Mouse (Mus musculus) large intestine, adult 2 months (tissue): ENCODE data around the gene Phf23. TPM values are rescaled to one million over a fixed set of nuclear protein-coding genes. Genes with fewer than 3 reads are reported as not detected.
"Not testable (repeated sequence)": the region's sequence is repeated elsewhere in the genome, so short reads cannot be mapped to it uniquely, and the experiment has no call there.

ENCODE experiments used
- DNase-seq: peaks from one replicate; pipeline ENCODE4 v3.0.0-alpha.2; 2012; ENCODE audit warnings: low read depth, low spot score
- WGBS: fragments of 180-500 bp; shearing (Covaris S2); methylation state at CpG from one replicate; pipeline ENCODE4 v1.1.7; 2018; 5-methylcytosine and 5-hydroxymethylcytosine counted together
- polyA plus RNA-seq: library from polyadenylated mRNA; depleted of rRNA; stranded (reverse); fragments of >200 nt; gene quantifications from 2 replicates; pipeline ENCODE4 v1.2.3, GENCODE M21; 2012

Gene Phf23
- polyA plus RNA-seq, 1 experiment: 17.3 TPM

DNA sequence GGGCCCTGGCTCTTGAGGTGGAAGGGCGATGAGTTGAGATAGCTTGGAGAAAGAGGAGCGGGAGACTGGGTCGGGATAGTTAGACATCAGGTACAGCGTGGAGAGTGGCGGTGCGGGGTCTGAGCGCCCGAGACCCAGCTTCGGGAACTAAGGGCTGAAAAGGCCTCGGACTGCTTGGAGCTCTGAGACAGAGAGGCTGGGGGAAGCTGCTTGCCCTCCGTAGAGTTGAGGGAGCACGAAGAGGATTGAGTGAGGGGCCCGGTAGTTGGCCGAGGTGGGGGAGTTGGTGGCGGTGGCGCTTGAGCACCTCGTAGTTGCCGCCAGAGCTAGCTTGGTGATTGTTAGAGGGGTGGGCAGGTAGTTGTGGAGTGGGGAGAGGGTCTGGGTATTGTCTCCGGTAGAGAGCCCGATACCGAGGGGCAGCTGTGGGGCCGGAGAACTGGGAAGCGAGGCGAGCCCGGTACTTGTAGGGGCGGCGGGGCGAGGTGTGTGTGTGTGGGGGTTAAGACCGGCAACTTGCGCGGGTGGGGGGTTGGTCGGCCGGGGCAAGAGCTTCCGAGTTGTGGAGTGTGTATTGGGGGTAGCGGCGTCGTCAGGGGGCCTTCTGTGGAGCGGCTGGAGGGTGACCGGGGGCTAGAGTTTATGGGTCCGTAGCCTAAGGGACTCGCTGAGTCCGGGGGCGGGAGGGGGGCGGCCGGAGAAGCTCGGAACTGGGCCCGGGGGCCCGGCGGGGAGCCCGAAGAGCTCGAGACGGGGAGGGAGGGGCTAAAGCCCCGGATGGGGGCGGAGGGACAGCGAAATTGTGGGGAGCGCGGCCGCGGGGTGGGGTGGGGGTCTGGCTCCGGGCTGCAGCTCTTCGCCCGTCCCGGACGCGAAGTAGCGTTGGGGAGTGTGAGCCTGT is 834 bp downstream of the Phf23 start:
- no peak for DNase-seq
- WGBS: 1% methylated on average over 65 of the region's 66 CpGs

DNA sequence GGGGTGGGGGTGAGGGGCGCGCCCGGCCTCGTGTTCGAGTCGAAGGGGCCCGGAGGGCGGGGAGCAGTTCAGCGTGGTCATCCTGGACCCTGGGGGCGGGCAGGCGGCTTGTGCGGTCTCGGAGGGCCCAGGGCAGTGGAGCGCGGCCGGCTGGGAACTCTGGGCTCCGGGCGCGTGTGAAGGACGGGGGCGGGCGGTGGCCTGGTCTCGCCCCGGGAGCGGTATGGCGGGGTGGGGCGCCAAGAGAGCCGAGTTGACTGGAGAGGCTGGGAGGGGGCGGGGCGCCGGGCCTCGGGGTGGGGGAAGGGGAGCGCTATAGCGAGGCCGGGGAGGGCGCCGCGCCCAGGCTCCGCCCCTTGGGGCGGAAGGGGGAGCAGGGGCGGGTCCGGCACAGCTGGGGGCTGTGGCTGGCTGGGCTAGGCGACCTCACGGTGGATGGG is 1.5 kb downstream of the Phf23 start:
- WGBS: 2% methylated on average over 41 of the region's 44 CpGs
- DNase-seq: no peak

DNA sequence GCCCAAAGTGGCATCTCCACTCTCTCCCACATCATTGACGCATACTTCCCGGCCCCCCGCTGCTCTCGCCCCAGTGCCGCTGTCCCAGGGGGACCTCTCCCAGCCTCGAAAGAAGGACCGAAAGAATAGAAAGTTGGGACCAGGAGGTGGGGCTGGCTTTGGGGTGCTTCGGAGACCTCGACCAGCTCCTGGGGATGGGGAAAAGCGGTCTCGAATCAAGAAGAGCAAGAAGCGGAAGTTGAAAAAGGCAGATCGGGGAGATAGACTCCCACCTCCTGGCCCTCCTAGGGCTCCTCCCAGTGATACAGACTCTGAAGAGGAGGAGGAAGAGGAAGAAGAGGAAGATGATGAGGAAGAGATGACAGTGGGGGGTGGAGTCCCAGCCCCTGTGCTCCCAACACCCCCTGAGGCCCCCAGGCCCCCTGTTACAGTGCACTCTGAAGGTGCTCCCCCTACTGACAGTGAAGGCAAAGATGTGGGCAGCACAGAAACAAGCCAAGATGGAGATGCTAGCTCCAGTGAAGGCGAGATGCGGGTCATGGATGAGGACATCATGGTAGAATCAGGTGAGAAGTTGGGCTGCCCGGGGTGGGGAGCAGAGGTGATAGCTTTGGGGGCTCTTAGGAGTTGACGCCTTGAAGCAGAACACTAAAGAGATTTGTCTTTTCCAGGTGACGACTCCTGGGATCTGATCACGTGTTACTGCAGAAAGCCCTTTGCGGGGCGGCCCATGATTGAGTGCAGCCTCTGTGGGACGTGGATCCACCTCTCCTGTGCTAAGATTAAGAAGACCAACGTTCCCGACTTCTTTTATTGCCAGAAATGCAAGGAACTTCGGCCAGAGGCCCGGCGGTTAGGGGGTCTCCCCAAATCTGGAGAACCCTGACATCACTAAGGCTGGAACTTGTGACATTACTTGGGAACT is 3.3 kb downstream of the Phf23 start:
- DNase-seq: no peak
- 92% methylated on average over 27 of the region's 27 CpGs for WGBS

DNA sequence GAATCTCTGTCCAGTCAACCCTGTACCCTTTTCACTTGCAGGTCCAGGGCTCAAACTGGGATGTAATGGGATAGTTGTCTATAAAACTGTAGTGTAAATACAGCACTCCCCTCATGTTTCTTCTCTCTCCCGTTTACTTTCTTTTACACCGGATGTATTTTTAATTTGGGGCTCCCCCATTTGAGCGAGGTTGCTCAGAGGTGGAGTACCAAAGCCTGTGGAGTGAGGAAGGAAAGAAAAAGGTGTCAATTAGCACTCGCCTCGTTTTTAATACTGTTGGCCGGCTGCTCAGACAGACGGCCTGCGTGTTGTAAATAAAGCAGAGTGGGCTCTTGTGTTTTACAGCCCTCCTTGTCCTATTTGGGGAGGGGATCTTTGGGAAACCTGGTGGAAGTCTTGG is 4.1 kb downstream of the Phf23 start:
- 57% methylated on average over 8 of the region's 8 CpGs for WGBS
- no peak for DNase-seq

DNA sequence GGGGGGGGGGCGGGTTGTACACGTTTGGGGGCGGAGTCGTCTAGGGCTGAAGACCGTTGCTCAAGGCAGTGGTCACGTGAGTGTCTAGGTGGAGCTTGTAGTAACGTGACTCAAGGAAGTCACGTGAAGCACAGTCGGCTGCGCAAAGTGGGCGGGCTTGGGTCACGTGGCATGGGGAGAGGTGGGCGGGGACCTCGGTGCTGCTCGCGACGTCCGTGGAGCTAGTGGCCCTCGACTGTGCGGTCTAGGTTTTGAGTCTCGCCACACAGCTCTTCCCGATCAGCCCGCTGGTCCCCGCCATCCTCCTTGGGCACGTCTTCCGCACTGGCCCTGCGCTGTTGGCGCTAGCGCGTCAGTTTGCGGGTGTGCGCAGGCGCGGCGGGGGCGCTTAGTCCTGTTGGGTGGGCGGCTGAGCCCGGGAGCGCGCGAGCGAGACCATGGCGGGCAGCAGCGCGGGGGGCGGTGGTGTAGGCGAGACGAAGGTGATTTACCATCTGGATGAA is 4.9 kb downstream of the Phf23 start, which contains the start of gene Dvl2:
TSS of gene Dvl2 (plus strand) at position 200 of the 503 bp plus-strand sequence.
- DNase-seq: no peak
- under 1% methylated on average over 48 of the region's 48 CpGs for WGBS

DNA sequence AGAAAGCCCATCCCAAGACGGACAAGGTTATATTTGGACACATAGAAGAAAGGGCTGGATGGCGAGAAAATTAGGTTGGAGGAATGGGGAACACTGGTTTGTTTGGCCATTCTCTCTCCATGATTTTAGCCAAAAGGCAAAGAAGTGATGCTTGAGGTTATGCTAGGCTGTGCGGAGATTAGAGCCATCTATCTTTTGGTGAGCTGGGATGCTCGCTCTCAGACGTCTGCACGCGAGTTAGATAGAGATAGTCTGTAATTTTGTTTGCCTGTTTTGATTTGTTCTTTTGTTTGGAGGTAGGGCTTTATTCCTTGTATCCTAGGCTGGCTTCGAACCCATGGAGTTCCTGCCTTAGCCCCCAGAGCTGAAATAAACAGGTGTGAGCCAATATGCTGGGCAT is 5.6 kb downstream of the Phf23 start:
- no peak for DNase-seq
- WGBS: 13% methylated on average over 8 of the region's 8 CpGs

DNA sequence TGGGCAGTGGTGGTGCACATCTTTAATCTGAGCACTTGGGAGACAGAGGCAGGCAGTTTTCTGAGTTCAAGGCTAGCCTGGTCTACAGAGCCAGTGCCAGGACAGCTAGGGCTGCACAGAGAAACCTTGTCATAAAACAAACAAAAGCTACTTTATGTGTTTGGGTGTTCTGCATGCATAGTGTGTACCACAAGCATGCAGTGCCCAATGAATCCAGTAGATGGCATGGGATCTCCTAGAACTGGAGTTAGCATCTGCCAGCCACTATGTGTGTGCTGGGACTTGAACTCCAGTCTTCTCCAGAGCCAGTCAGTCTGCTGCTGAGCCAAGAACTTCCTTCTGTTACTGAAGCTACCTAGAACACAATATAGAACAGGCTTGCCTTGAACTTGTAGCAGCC is 6.3 kb downstream of the Phf23 start:
- no peak for DNase-seq

DNA sequence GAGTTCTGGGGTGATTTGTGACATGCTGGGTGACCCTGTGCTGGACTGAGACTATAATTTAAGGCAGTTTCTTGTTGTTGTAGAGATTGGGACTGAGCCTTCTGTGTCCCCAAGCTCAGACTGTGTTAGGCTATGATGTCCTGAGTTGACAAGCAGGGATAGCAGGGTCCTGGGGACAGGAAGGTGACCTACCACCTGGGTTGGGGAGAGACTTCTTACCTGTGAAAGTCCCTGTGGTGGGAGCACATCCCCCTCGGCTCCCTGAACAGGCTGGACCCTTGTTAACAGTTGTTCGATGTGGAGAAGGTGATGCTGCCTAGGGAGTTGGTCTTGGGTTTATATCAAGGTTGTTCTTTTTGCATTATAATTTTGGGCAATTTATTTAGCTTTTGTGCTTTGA is 6.9 kb downstream of the Phf23 start:
- 94% methylated on average over 2 of the region's 2 CpGs for WGBS
- no peak for DNase-seq

DNA sequence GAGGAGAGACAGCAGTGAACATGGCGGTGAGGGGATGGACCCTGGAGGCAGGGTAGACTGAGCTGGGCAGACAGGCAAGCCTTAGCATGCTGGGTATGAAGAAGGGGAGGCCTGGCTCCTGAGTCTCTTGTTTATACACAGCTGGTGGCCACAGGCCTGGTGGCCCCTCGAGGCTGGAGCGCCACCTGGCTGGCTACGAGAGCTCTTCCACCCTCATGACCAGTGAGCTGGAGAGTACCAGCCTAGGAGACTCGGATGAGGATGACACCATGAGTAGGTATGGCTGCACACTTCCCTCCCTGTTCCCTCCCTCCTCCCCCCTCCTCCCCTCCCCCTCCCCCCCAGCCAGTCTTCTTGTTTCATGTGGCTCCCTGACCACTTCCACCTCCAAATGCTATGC is 9.9 kb downstream of the Phf23 start:
- DNase-seq: no peak

DNA sequence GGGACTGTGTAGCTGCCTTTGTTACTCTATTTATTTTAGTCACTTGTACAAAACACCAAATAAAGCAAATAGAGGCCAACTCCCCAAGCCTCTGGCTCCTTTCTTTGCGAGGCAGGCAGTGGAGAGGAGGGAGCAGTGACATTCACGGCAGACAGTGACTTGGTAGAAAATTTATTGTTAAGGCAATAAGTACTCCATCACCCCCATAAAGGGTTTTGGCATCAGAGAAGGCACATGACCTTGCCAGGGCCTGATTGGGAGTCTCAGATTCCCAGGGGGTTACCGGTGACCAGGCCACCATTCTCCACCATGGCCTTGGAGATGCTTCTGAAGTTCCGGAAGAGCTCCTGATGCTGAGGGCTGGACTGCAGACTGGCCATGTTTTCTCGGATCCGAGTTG is 14.5 kb downstream of the Phf23 start:
- DNase-seq: no peak
- WGBS: 84% methylated on average over 6 of the region's 6 CpGs

More for the DNA sequence above, 9.9 kb downstream of the Phf23 start:
- 56% methylated on average over 5 of the region's 5 CpGs for WGBS

DNA sequence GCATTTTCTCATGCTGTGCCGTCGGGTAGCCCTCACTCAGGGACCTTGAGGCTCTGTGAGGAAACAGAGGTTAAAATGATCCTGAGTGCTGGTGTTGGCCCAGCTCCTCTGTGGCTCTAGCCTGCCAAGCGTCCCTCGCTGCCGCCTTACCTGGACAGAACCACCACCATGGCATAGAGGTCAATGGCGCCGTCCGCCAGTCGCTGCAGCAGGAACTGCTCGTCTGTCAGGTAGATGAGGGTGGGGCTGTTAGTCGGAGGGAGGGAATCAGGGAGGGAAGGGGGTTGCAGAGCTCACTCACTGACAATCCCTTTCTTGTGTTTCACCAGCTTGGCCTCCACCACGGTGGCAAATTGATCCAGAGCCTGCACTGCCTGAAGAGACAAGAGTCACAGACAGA is 15.0 kb downstream of the Phf23 start:
- no peak for DNase-seq
- 82% methylated on average over 12 of the region's 12 CpGs for WGBS

DNA sequence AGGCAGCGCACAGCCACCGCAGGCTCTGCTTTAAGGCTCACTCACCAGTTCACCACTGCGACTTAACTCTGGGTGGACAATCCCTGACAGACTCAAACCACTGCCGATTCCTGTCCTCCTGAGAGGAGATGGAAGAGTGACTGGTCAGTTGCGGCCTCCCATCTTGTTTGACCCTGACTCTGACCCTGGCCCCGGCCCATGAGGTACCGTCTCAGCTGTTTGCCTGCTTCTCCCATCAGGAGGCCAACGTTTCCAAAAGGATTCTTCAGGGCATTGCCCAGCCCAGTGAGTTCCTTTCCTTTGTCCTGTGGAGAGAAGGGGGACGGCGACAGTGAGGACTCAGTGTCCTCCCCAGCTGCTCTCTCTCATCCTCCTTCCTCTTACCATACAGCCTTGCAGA is 15.4 kb downstream of the Phf23 start:
- WGBS: 89% methylated on average over 10 of the region's 10 CpGs
- no peak for DNase-seq

DNA sequence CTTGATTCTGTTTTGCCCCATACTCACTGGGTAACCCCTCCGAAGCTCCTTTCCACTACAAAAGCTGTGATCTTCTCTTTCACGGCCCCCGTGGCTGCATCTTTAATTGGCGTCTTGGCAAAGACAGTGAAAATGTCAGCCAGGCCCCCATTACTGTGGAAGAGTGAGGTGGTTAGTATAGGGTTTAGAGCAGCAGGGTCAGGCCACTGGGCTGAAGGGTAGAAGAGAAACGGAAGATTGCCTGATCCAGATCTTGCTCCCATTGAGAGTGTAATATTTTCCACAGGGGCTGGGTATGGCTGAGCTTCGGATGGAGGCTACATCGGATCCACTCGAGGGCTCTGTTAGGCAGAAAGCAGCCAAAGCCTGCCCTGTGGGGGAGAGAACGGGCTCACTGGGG is 17.4 kb downstream of the Phf23 start:
- WGBS: 84% methylated on average over 9 of the region's 9 CpGs
- no peak for DNase-seq

DNA sequence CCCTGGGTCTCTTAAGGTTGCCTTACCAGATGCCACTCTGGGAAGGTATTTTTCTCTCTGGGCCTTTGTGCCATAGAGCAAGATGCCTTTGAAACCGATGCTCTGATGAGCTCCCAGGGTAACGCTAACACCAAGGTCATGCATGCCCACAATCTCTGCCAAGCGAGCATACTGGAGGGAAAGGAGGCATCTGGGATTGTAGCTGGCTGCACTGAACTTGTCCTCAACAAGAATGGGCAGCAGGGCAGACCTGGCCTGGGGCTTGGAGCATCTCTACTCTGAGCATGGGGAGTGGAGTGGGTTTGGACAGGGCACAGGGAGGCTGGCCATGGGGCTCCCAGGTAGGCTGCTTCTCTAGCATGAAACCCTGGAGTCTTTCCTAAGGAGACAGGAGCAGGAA is 17.8 kb downstream of the Phf23 start:
- DNase-seq: no peak

DNA sequence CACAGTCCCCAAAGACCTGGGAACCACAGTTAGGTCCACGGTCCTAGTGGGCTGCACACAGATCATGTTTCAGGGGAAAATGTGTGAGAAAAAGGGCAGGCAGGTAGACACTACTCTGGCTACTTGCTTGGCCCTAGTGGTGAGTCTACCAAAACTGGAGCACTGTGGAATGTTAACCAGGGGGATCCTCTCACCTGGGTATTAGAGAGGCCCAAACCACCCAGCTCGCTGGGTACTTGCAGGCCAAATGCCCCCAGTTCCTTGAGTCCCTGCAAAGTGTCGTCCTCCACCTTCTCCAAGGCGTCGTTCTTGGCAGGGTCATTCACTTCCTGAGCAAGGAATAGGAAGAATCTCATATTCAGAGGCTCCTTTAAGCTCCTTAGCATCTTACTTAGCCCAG is 18.5 kb downstream of the Phf23 start:
- no peak for DNase-seq

More for the DNA sequence above, 17.8 kb downstream of the Phf23 start:
- WGBS: 93% methylated on average over 3 of the region's 3 CpGs

DNA sequence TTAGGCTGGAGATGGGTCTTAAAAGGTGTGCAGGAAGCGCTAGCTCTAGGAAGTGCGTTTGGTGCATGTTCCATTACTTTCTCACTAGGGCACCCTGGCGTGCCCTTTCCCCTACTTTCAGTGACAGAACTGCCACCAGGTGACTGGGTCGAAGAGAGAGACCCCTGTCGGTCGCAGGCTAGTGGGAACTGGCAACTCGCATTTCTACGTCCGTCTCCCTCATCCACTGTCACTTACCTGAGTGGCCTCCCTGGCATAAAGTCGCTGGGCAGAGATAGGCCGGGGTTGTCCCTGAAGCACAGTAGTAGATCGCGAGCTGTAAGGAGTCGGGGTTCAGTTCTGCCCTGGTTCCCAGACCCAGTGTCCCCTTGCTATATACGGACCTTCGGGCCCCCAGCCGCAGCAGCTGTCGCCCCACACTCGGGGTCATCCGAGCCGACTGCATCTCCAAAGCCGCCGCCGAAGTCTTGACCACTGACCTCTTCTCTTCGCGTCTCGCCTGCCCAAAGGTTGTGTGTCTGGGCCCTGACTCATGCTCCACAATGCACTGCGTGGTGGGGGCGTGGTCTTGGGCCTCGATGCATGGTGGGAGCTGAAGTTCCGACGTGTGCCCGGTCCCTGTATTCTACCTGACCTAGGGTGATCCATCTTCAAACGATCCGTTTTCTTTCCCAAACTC is 19.4 kb downstream of the Phf23 start, which contains the start of gene Acadvl:
TSS of gene Acadvl (minus strand) at position 532 of the 679 bp plus-strand sequence.
- under 1% methylated on average over 35 of the region's 35 CpGs for WGBS
- no peak for DNase-seq

More for the DNA sequence above, 18.5 kb downstream of the Phf23 start:
- 68% methylated on average over 5 of the region's 5 CpGs for WGBS

DNA sequence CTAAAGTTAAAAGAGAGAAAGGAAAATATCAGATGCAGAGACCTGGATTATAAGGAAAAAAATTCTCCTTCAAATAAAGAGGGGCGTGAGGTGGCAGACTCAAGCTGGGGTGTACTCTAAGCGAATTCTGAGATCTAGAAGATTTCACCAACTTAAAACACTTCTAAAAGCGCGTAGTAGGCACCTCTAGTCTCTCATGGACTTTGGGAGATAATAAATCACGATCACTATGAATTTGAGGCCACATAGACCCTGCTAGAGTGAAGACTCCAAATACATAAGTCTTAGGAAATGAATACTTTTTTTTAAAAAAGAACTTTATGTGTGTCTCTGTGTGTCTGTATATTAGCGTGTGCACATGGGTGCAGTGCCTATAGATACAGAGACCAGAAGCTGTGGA is 20.1 kb downstream of the Phf23 start:
- WGBS: 61% methylated on average over 6 of the region's 6 CpGs
- DNase-seq: no peak

DNA sequence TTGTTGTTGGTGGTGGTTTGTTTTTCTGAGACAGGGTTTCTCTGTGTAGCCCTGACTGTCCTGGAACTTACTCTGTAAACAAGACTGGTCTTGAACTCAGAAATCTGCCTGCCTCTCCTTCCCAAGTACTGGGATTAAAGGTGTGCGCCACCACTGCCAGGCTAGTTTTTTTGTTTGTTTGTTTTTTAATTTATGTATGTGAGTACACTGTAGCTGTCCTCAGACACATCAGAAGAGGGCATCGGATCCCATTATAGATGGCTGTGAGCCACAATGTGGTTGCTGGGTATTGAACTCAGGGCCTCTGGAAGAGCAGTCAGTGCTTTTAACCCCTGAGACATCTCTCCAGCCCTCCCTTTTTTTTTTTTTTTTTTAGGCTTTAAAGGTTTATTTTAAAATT is 20.6 kb downstream of the Phf23 start:
- WGBS: 80% methylated on average over 2 of the region's 2 CpGs
- DNase-seq: not testable (repeated sequence)

DNA sequence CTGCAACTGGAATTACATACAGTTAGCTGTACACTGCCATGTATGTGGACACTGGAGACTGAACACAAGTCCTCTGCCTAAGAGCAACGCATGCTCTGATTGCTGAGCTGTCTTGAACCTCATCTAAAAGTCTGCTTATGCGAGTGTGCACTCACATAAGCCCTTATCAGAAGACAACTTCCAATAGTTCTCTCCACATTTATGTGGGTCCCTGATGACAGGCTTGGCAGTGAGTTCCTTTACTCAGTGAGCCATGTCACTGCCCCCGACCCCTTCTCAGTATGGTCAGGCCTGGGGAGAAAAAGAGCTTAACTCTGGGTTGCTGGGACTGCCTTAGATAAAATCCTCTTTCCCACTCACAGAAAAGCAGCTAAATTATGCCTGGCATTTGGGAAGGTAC is 21.1 kb downstream of the Phf23 start, which contains the start of gene Dlg4:
TSS of gene Dlg4 (plus strand) at position 274 of the 400 bp plus-strand sequence.
- no peak for DNase-seq
- WGBS: 85% methylated on average over 3 of the region's 3 CpGs
